Mouse (Mus musculus) erythroblast, embryonic 14.5 days (primary cell): ENCODE measurements around the gene Frmd4b. TPM values are rescaled to one million over a fixed set of nuclear protein-coding genes. Genes with fewer than 3 reads are reported as not detected.

Source experiments
- H3K27me3 ChIP-seq: 2 replicates; pipeline ENCODE4 v1.6.1; 2012; ENCODE audit warnings: inconsistent platforms; ENCODE audit not compliant: control insufficient read depth
- H3K36me3 ChIP-seq: 2 replicates; pipeline ENCODE4 v1.6.1; 2012; ENCODE audit warnings: mild to moderate bottlenecking, inconsistent platforms; ENCODE audit not compliant: control insufficient read depth
- H3K4me1 ChIP-seq: 2 replicates; pipeline ENCODE4 v1.6.1; 2012; ENCODE audit warnings: inconsistent platforms; ENCODE audit not compliant: control insufficient read depth
- H3K4me3 ChIP-seq: replicated peaks from 2 replicates; pipeline ENCODE3; 2012; ENCODE audit warnings: moderate library complexity, mild to moderate bottlenecking, inconsistent platforms
- H3K9me3 ChIP-seq: 2 replicates; pipeline ENCODE4 v1.6.1; 2012; ENCODE audit warnings: low read length, inconsistent platforms, mixed read lengths; ENCODE audit not compliant: control insufficient read depth
- GATA1 ChIP-seq: IDR thresholded peaks from 2 replicates; pipeline ENCODE4 v1.6.1; 2012; ENCODE audit warnings: low read length, inconsistent platforms, mixed read lengths
- TAL1 ChIP-seq: IDR thresholded peaks from 3 replicates; pipeline ENCODE4 v1.6.1; 2012; ENCODE audit warnings: low read length, inconsistent platforms, mixed read lengths
- polyA plus RNA-seq: library from polyadenylated mRNA; stranded (reverse); fragments of >175 nt; gene quantifications from 2 replicates; pipeline ENCODE4 v1.2.3, GENCODE M21; 2012

Gene Frmd4b
- polyA plus RNA-seq, 1 experiment: not detected

- H3K36me3 ChIP-seq: no peaks in the 10 kb centered on the region; the same call in 1 of the 2 replicates
- TF ChIP-seq TAL1 (no peak), GATA1 (no peak)
- H3K4me3 ChIP-seq: no peak overlapping the region
- H3K4me1 ChIP-seq: no peaks in the 10 kb centered on the region
- H3K27me3 ChIP-seq: no peaks in the 10 kb centered on the region
- H3K9me3 ChIP-seq: no peaks in the 10 kb centered on the region
Measured at GRCm38 (mm10) chr6:97340211-97340791, 277.0 kb downstream of the Frmd4b start.

GRCm38 (mm10) chr6:97339271-97339681 is 278.1 kb downstream of the Frmd4b start:
- no peaks in the 10 kb centered on the region; the same call in 1 of the 2 replicates for H3K36me3 ChIP-seq
- H3K27me3 ChIP-seq: no peaks in the 10 kb centered on the region
- H3K9me3 ChIP-seq: no peaks in the 10 kb centered on the region
- H3K4me1 ChIP-seq: no peaks in the 10 kb centered on the region
- no peak for TF ChIP-seq TAL1
- TF ChIP-seq GATA1: no peak
- no peak overlapping the region for H3K4me3 ChIP-seq

GRCm38 (mm10) chr6:97338843-97339242 is 278.5 kb downstream of the Frmd4b start:
- H3K27me3 ChIP-seq: no peaks in the 10 kb centered on the region
- H3K4me1 ChIP-seq: no peaks in the 10 kb centered on the region
- TF ChIP-seq GATA1: no peak
- no peak for TF ChIP-seq TAL1
- H3K4me3 ChIP-seq: no peak overlapping the region
- no peaks in the 10 kb centered on the region for H3K9me3 ChIP-seq
- H3K36me3 ChIP-seq: no peaks in the 10 kb centered on the region; the same call in 1 of the 2 replicates

GRCm38 (mm10) chr6:97333323-97333722 is 284.0 kb downstream of the Frmd4b start:
- Histone ChIP-seq H3K9me3 (no peaks in the 10 kb centered on the region), H3K4me1 (no peaks in the 10 kb centered on the region), H3K36me3 (no peaks in the 10 kb centered on the region), H3K27me3 (no peaks in the 10 kb centered on the region), H3K4me3 (no peak overlapping the region)
- no peak for TF ChIP-seq GATA1
- no peak for TF ChIP-seq TAL1

- Histone ChIP-seq H3K4me1 (no peaks in the 10 kb centered on the region), H3K27me3 (no peaks in the 10 kb centered on the region), H3K4me3 (no peak overlapping the region), H3K36me3 (peaks cover 4% of the 10 kb centered on the region; the same call in 1 of the 2 replicates), H3K9me3 (no peaks in the 10 kb centered on the region)
- TF ChIP-seq GATA1 (no peak), TAL1 (no peak)
Measured at GRCm38 (mm10) chr6:97323951-97324350, 293.4 kb downstream of the Frmd4b start.

GRCm38 (mm10) chr6:97322126-97322525 is 295.2 kb downstream of the Frmd4b start:
- no peaks in the 10 kb centered on the region for H3K9me3 ChIP-seq
- H3K4me1 ChIP-seq: no peaks in the 10 kb centered on the region
- peaks cover 4% of the 10 kb centered on the region; the same call in 1 of the 2 replicates for H3K36me3 ChIP-seq
- H3K27me3 ChIP-seq: no peaks in the 10 kb centered on the region
- TF ChIP-seq GATA1 (no peak), TAL1 (no peak)
- no peak overlapping the region for H3K4me3 ChIP-seq

GRCm38 (mm10) chr6:97321156-97321555 is 296.2 kb downstream of the Frmd4b start:
- Histone ChIP-seq H3K4me3 (no peak overlapping the region), H3K4me1 (no peaks in the 10 kb centered on the region), H3K27me3 (no peaks in the 10 kb centered on the region), H3K9me3 (no peaks in the 10 kb centered on the region), H3K36me3 (no peaks in the 10 kb centered on the region; the same call in 1 of the 2 replicates)
- TF ChIP-seq TAL1 (no peak), GATA1 (no peak)

- TF ChIP-seq GATA1 (no peak), TAL1 (no peak)
Measured at GRCm38 (mm10) chr6:97319081-97319480, 298.3 kb downstream of the Frmd4b start.

GRCm38 (mm10) chr6:97317956-97318355 is 299.4 kb downstream of the Frmd4b start:
- Histone ChIP-seq H3K4me1 (no peaks in the 10 kb centered on the region), H3K9me3 (no peaks in the 10 kb centered on the region), H3K27me3 (0 out of 2 replicates have a peak, but pooled peaks cover 2% of the 10 kb centered on the region), H3K36me3 (no peaks in the 10 kb centered on the region; the same call in 1 of the 2 replicates), H3K4me3 (no peak overlapping the region)
- TF ChIP-seq TAL1: no peak
- no peak for TF ChIP-seq GATA1

More at GRCm38 (mm10) chr6:97319081-97319480, 298.3 kb downstream of the Frmd4b start:
- Histone ChIP-seq H3K4me3 (no peak overlapping the region), H3K36me3 (no peaks in the 10 kb centered on the region; the same call in 1 of the 2 replicates), H3K27me3 (no peaks in the 10 kb centered on the region), H3K9me3 (no peaks in the 10 kb centered on the region), H3K4me1 (no peaks in the 10 kb centered on the region)

GRCm38 (mm10) chr6:97316716-97317115 is 300.6 kb downstream of the Frmd4b start:
- Histone ChIP-seq H3K4me3 (no peak overlapping the region), H3K27me3 (peaks cover 12% of the 10 kb centered on the region), H3K4me1 (peaks cover 6% of the 10 kb centered on the region), H3K9me3 (no peaks in the 10 kb centered on the region), H3K36me3 (no peaks in the 10 kb centered on the region; the same call in 1 of the 2 replicates)
- no peak for TF ChIP-seq TAL1
